Mouse (Mus musculus) layer of hippocampus, adult 2 months (tissue): ENCODE measurements at regions not wholly inside any gene's neighbourhood (a gene's known extent, or its start where the extent isn't known, plus 50 kb on each side); places are given as distances from the start of the nearest gene placed in this dataset.
A peak's percentile ranks its signal among the peaks of the same experiment; 100 is the strongest.

Experiments
- DNase-seq, 2 experiments: peaks; one replicate each; pipeline ENCODE4 v3.0.0; 2022; ENCODE audit warnings: low spot score in 2 of 2
- H3K27ac ChIP-seq: fragments of 200-600 bp; 2 replicates; pipeline ENCODE4 v1.8.1; 2022
- H3K4me3 ChIP-seq: fragments of 200-600 bp; 2 replicates; pipeline ENCODE4 v1.8.1; 2022; ENCODE audit warnings: mild to moderate bottlenecking
- CTCF ChIP-seq: fragments of 200-600 bp; conservative IDR thresholded peaks from 2 replicates; pipeline ENCODE4 v1.8.1; 2022; ENCODE audit warnings: antibody characterized with exemption, mild to moderate bottlenecking, moderate library complexity

DNA sequence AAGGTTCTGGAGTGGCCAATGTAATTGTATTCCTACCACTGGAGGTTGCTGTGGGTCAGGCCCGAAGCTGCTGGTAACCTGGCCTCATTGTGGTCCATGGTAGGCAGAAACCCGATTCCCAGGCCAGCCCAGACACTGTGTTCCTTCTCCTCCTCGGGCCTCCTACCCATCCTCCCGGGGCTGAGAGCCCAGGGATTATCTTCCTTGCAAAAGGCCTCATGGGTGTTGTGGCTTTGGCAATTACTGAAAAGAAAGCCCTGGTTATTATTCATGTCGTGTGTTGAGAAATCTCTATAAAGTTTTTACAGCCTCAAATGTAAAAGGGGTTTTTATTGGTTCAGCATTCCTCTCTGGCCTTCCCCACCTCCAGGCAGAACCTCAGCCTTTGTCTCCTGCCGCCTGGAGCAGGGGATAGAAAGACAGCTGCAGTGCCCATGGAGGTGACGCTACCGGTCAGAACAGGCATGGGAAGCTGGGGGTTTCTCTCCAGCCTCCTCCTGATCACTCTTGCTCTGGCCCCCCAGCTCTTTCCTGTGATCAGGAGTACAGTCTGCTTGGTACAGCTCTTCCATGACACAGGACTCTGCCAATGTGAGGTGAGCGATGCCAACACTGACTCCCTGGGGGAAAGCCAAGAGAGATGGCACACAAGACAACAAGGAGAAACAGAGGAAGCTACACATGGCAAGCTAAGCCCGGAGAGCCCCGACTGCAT is 194.4 kb upstream of the Fam19a5 start:
- no peak for TF ChIP-seq CTCF
- no peak for DNase-seq
- Histone ChIP-seq H3K4me3 (no peak overlapping the region), H3K27ac (no peak overlapping the region)

DNA sequence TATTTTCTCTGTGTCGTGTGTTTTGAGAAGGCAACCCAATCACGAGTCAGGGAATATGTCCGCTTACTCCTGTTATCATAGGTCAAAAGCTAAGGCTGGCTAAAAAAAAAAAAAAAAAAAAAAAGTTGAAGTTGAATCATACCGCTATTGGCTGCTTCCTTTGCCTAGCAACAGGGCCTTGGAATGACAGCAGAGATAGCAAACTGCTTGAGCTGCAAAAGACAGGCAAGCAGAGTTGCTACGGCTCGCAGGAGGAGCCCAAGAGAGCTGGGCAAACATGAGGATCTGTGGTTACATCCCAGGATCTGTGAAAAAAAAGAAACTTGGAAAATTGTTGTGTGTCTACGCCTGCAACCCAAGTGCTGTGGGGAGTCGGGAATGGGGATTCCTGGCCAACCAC is 191.3 kb upstream of the Fam19a5 start:
- Histone ChIP-seq H3K4me3 (no peak overlapping the region), H3K27ac (no peak overlapping the region)
- DNase-seq: no peak
- no peak for TF ChIP-seq CTCF

DNA sequence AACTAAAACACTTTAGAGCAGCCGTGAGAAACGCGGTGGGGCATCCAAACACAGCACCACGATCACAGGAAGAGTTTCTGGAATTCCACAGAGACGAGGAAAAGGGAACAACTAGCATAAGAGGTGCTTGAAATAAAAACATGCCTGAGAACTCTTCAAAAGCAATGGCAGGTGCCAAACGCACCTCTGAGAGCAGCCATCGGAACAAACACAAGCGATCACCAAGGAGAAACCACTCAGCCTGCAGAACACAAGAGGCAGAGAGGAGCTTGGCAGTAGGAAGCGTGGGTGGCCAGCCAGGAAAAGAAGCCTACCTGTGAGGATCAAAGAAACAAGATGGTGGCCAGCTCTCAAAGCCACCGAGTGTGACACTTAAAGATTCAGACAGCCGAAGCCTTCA is 190.2 kb upstream of the Fam19a5 start:
- no peak for TF ChIP-seq CTCF
- H3K4me3 ChIP-seq: no peak overlapping the region
- H3K27ac ChIP-seq: no peak overlapping the region
- DNase-seq: no peak

GRCm38 (mm10) chr15:87360457-87360856 is 183.6 kb upstream of the Fam19a5 start:
- H3K4me3 ChIP-seq: no peak overlapping the region
- H3K27ac ChIP-seq: no peak overlapping the region
- no peak for TF ChIP-seq CTCF
- DNase-seq: no peak

DNA sequence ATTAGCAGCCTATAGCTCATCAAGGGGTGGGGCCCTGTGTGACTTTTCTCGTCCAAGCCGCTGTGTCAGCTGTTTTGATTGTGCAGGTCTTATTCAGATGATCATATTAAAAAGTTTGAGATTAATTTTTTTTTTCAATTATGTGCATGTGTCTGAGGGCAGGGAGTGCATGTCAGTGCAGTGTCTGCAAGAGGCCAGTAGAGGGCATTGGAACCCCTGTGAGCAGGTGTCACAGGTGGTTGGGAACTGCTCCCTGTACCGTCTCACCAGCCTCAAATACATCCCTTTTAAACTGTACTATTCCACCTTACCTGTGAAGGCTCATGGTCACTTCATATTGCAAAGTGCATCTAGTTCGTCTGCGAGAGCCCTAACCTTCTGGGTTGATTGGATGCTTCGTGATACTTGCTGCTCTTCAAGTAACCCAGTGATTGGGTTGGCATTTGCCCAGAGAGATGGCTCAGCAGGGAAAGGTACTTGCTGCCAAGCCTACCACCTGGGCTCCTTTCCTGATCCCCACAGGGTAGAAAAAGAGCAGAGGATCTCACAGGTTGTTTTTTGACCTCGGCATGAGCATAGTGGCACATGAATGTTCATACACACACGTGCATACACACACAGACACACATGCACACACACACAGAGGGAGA is 178.3 kb upstream of the Fam19a5 start:
- TF ChIP-seq CTCF: peak; percentile 72
- H3K27ac ChIP-seq: no peak overlapping the region
- no peak overlapping the region for H3K4me3 ChIP-seq
- no peak for DNase-seq

- TF ChIP-seq CTCF: peak; percentile 69
- no peak overlapping the region for H3K27ac ChIP-seq
- no peak overlapping the region for H3K4me3 ChIP-seq
- no peak for DNase-seq
Measured at GRCm38 (mm10) chr15:87367381-87367780, 176.7 kb upstream of the Fam19a5 start.

GRCm38 (mm10) chr15:87369381-87369780 is 174.7 kb upstream of the Fam19a5 start:
- no peak for TF ChIP-seq CTCF
- DNase-seq: no peak
- no peak overlapping the region for H3K27ac ChIP-seq
- no peak overlapping the region for H3K4me3 ChIP-seq

DNA sequence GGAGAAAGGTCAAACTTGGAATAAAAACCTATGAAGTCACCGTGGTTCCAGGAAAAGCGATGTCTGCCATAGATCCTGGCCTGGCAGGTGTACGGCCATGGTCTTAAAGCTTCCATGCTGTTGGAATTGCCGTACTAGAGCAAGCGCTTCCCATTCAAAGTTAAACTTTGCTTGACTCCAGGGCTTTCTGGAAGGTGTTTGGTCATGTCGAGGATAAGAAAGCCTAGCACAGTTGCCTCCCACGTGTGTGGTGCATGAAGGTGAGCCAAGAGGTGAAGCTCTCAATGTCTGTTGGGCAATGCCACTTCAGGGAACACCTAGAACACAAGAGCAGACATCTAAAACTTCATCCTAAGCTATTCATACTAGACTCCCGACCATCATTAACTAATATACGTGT is 174.3 kb upstream of the Fam19a5 start:
- no peak for TF ChIP-seq CTCF
- no peak overlapping the region for H3K4me3 ChIP-seq
- H3K27ac ChIP-seq: no peak overlapping the region
- DNase-seq: no peak

- Histone ChIP-seq H3K4me3 (no peak overlapping the region), H3K27ac (no peak overlapping the region)
- DNase-seq: no peak
- no peak for TF ChIP-seq CTCF
Measured at GRCm38 (mm10) chr15:87370761-87371160, 173.3 kb upstream of the Fam19a5 start.

- no peak for DNase-seq
- no peak overlapping the region; the same call in 1 of the 2 replicates for H3K4me3 ChIP-seq
Measured at GRCm38 (mm10) chr15:87374670-87375069, 169.4 kb upstream of the Fam19a5 start.

DNA sequence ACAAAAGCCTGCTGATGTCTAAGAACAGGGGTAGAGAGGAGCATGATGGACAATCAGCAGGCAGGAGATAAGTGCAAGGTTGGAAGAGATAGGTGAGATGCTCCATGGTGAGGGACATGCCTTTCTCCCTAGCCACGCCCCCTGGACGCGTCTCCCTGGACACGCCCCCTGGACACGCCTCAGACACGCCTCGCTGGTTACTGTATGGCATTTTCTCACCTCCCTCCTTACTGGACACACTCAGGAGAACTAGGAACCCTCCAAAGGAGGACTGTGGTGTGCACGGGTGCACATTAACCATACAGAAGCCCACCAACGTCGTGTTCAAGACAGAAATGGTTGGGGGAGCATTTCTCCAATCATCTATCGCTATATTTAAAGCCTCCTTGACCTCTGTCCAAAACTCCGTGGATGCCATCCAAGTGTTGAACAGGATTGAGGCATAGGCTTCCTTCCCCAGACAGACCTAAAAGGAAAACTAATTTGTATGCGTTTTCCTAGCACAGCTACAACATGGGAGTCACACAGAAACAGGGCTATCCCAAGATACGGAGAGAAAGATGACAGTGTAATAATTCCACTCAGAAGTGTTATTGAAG is 168.4 kb upstream of the Fam19a5 start:
- Histone ChIP-seq H3K4me3 (no peak overlapping the region), H3K27ac (no peak overlapping the region)
- no peak for TF ChIP-seq CTCF
- DNase-seq: no peak

More at GRCm38 (mm10) chr15:87374670-87375069, 169.4 kb upstream of the Fam19a5 start:
- no peak for TF ChIP-seq CTCF
- peak overlapping the region; percentile 6; the same call in 1 of the 2 replicates for H3K27ac ChIP-seq

DNA sequence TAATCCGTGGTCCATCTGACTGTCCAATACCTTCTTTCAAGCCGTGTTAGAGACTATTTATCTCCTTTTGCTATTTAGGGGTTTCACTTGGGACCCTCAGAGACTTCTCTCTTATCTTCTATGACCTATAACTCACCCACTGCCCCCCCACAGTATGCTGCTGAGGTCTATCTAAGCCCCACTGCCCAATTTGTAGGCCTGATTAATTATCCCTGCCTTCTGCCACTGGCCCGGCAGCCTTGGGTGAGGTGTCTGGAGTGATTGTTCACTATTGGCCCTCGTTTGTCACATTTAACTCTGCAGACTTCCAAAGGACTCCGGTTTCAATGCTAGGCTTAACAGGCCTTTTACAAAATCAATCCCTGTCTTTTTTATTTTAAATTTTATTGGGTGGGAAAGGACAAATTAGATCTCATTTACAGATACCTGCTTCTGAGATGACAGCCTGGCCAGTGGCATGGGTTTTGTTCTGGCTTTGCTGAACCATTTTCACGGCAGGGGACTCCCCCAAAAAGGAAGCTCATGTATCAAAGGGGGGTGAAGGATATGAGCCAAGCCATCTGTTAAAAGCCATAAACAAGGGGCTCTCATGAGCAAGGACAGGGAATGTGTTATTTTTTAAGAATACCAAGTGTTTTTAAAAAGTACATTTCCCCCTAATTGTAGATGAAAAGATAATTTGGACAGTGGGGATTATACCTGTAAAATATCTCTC is 160.4 kb upstream of the Fam19a5 start:
- no peak for DNase-seq
- no peak for TF ChIP-seq CTCF
- no peak overlapping the region for H3K4me3 ChIP-seq
- H3K27ac ChIP-seq: no peak overlapping the region
